Mouse (Mus musculus): ENCODE measurements around the gene Flrt1. TPM values are rescaled to one million over a fixed set of nuclear protein-coding genes. Genes with fewer than 3 reads are reported as not detected.

Gene Flrt1
- polyA plus RNA-seq, 1 experiment from 2014 or later, result 5.4 TPM

DNA sequence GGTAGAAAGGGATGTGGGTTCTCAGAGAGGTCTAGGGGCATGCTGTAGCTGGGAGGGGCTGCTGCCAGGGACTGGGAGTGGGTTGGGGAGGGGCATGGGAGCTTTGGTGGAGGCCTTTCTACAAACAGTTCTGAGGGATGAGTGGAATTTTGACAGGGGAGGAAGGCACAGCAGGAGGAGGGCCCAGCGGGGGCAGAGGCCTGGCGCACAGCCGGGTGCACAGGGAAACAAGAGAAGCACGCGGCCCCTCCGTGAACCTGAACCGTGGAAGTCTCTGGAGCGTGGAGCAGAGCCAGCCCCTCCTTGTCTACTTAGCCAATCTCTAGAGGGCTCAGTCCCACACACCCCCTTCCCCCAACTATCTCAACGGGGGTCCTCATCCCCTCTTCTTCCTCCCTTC is 30.0 kb upstream of the Flrt1 start:
- ATAC-seq (ENCODE audit: low FRiP score, low TSS enrichment), result peak; percentile 89
- no peak overlapping the region for H3K4me3 ChIP-seq (ENCODE audit: low read length)
- 0 out of 2 replicates have a peak overlapping the region, but pooled peaks have one; percentile 50 for H3K9ac ChIP-seq (replicated peaks; ENCODE audit: low read length)
- no peaks in the 10 kb centered on the region for H3K9me3 ChIP-seq (ENCODE audit: low read length)
- peaks cover 77% of the 10 kb centered on the region for H3K4me1 ChIP-seq (ENCODE audit: insufficient read depth, low read length)
- no peaks in the 10 kb centered on the region for H3K36me3 ChIP-seq (ENCODE audit: insufficient read depth, low read length)
- H3K4me2 ChIP-seq (replicated peaks; ENCODE audit: low read depth, low read length), result peak overlapping the region; percentile 32; the same call in 1 of the 2 replicates
- H3K27me3 ChIP-seq (ENCODE audit: insufficient read depth, low read length), result peaks cover 21% of the 10 kb centered on the region
- WGBS, result 1% methylated on average over 9 of the region's 9 CpGs
- H3K27ac ChIP-seq (ENCODE audit: low read length), result peak overlapping the region; percentile 94

DNA sequence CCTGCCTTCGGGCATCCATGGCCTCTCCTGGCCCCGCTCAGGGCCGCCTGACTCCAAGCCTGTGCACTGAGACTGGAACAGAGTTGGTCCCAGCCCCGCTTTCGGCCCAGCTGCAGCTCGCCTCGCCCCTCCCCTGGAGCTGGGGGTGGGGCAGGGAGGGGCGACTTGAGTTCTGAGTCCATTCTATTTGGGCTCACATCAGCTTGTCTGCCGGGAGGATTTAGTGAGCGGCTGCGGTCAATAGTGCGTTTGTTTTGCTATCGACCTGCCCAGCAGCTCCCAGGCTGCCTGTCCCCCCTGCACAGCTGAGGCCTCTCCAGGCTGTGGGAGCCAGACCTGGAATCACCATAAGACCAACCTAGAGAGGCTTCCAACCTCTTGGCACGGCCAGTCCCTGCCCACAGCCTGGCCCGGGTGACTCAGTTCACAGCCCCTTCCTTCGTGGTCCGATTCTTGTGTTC is 29.1 kb upstream of the Flrt1 start:
- no peak overlapping the region for H3K4me3 ChIP-seq (ENCODE audit: low read length)
- 7% methylated on average over 17 of the region's 17 CpGs for WGBS
- H3K9me3 ChIP-seq (ENCODE audit: low read length), result no peaks in the 10 kb centered on the region
- H3K27ac ChIP-seq (ENCODE audit: low read length), result peak overlapping the region; percentile 94
- no peaks in the 10 kb centered on the region for H3K36me3 ChIP-seq (ENCODE audit: insufficient read depth, low read length)
- no peak for ATAC-seq (ENCODE audit: low FRiP score, low TSS enrichment)
- peak overlapping the region; percentile 16 for H3K4me2 ChIP-seq (replicated peaks; ENCODE audit: low read depth, low read length)
- peaks cover 70% of the 10 kb centered on the region for H3K4me1 ChIP-seq (ENCODE audit: insufficient read depth, low read length)
- peaks cover 16% of the 10 kb centered on the region for H3K27me3 ChIP-seq (ENCODE audit: insufficient read depth, low read length)
- H3K9ac ChIP-seq (replicated peaks; ENCODE audit: low read length), result peak overlapping the region; percentile 37; the same call in 1 of the 2 replicates

DNA sequence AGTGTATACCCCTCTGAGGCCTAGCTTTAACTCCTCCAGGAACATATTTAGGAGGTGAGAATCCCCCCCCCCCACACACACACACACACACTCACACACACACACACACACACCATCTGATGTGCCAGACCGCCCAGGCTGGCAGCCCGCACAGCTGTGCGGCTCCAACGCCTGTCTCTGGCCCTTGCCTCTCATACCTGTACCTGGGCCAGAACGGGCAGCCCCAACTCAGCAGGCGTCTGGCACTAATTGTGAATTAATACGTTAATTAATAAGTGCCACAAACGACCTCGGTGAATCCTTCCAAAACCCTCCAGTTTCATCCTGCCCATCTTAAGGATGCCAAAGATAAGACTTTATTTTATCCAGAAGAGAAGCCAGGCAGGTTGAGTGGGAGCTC is 27.9 kb upstream of the Flrt1 start:
- no peak overlapping the region for H3K9ac ChIP-seq (replicated peaks; ENCODE audit: low read length)
- H3K36me3 ChIP-seq (ENCODE audit: insufficient read depth, low read length), result no peaks in the 10 kb centered on the region
- no peak overlapping the region for H3K4me2 ChIP-seq (replicated peaks; ENCODE audit: low read depth, low read length)
- H3K9me3 ChIP-seq (ENCODE audit: low read length), result no peaks in the 10 kb centered on the region
- WGBS, result 84% methylated on average over 9 of the region's 9 CpGs
- no peak overlapping the region for H3K4me3 ChIP-seq (ENCODE audit: low read length)
- peak overlapping the region; percentile 94; the same call in 1 of the 2 replicates for H3K27ac ChIP-seq (ENCODE audit: low read length)
- H3K27me3 ChIP-seq (ENCODE audit: insufficient read depth, low read length), result peaks cover 21% of the 10 kb centered on the region
- ATAC-seq (ENCODE audit: low FRiP score, low TSS enrichment), result no peak
- H3K4me1 ChIP-seq (ENCODE audit: insufficient read depth, low read length), result peaks cover 70% of the 10 kb centered on the region

DNA sequence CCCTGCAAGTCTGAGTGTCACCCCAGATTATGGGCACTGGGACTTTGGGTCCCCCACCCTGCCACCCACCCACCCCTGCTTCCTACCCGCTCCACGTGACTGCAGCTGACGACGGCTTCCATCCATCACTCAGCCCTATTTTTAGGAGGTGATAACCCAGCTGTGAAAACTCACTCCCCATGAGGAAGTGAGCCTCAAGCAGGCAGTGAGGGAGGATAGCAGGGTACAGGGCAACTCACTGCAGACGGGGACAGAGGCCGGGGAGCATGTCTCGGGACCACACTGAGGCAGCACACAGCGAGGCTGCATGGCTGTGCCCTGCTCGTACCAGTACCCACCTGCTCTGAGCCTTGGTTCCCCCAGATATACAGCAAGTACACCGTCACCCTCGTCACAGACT is 24.8 kb upstream of the Flrt1 start:
- Histone ChIP-seq H3K9me3 (ENCODE audit: low read length) (no peaks in the 10 kb centered on the region), H3K4me3 (ENCODE audit: low read length) (no peak overlapping the region), H3K27me3 (ENCODE audit: insufficient read depth, low read length) (peaks cover 21% of the 10 kb centered on the region), H3K9ac (replicated peaks; ENCODE audit: low read length) (no peak overlapping the region), H3K4me1 (ENCODE audit: insufficient read depth, low read length) (peaks cover 39% of the 10 kb centered on the region), H3K4me2 (replicated peaks; ENCODE audit: low read depth, low read length) (no peak overlapping the region), H3K36me3 (ENCODE audit: insufficient read depth, low read length) (no peaks in the 10 kb centered on the region), H3K27ac (ENCODE audit: low read length) (no peak overlapping the region)
- no peak for ATAC-seq (ENCODE audit: low FRiP score, low TSS enrichment)
- 34% methylated on average over 11 of the region's 11 CpGs for WGBS

- no peak overlapping the region for H3K4me3 ChIP-seq (ENCODE audit: low read length)
- ATAC-seq (ENCODE audit: low FRiP score, low TSS enrichment), result no peak
- 56% methylated on average over 19 of the region's 19 CpGs for WGBS
These were observed 23.3 kb upstream of the Flrt1 start for GRCm38 (mm10) chr19:7128551-7129475.

DNA sequence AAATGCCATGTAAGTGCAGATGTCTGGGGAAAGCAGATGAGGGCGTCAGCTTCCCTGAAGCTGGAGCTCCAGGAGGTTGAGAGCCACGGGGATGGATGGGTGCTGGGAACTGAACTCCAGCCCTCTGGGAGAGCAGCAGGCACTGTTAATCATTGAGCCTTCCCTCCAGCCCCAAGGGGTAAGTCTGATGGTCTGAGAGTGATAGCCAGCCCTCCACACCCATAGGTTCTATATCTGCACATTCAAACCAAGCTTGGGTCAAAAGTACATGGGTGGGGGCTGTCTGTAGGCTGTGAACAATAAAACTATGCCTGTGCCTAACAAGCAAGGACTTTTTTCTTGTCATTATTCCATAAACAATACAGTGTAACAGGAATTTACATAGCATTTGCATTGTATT is 21.4 kb upstream of the Flrt1 start:
- 65% methylated on average over 2 of the region's 2 CpGs for WGBS
- ATAC-seq (ENCODE audit: low FRiP score, low TSS enrichment), result no peak
- Histone ChIP-seq H3K9me3 (ENCODE audit: low read length) (no peaks in the 10 kb centered on the region), H3K4me3 (ENCODE audit: low read length) (no peak overlapping the region), H3K4me1 (ENCODE audit: insufficient read depth, low read length) (peaks cover 26% of the 10 kb centered on the region), H3K4me2 (replicated peaks; ENCODE audit: low read depth, low read length) (no peak overlapping the region), H3K9ac (replicated peaks; ENCODE audit: low read length) (no peak overlapping the region), H3K27me3 (ENCODE audit: insufficient read depth, low read length) (peaks cover 20% of the 10 kb centered on the region), H3K27ac (ENCODE audit: low read length) (no peak overlapping the region), H3K36me3 (ENCODE audit: insufficient read depth, low read length) (no peaks in the 10 kb centered on the region)

More at GRCm38 (mm10) chr19:7128551-7129475, 23.3 kb upstream of the Flrt1 start:
- Histone ChIP-seq H3K9me3 (ENCODE audit: low read length) (no peaks in the 10 kb centered on the region), H3K9ac (replicated peaks; ENCODE audit: low read length) (0 out of 2 replicates have a peak overlapping the region, but pooled peaks have one; percentile 37), H3K36me3 (ENCODE audit: insufficient read depth, low read length) (no peaks in the 10 kb centered on the region), H3K27ac (ENCODE audit: low read length) (no peak overlapping the region), H3K27me3 (ENCODE audit: insufficient read depth, low read length) (peaks cover 25% of the 10 kb centered on the region), H3K4me1 (ENCODE audit: insufficient read depth, low read length) (peaks cover 23% of the 10 kb centered on the region), H3K4me2 (replicated peaks; ENCODE audit: low read depth, low read length) (no peak overlapping the region)

DNA sequence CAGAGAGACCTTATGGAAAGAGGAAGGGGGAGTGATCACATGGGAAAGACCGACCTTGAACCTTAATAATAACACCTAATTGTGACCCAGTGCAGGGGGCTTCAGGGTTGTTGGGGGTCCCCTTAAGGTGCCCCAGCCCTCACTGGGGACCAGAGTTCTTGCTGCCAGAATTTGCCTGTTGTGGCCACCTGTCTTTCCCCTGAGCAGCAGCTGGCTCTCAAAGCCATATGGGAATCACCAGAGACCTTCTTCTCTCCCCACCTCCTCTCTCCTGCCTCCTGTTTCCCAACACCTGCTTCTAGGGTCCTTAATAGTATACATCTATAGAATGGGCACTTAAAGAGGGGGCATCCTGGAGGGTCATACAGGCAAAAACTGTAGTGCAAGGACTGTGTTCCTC is 20.7 kb upstream of the Flrt1 start:
- Histone ChIP-seq H3K27me3 (ENCODE audit: insufficient read depth, low read length) (peaks cover 20% of the 10 kb centered on the region), H3K27ac (ENCODE audit: low read length) (no peak overlapping the region), H3K9me3 (ENCODE audit: low read length) (no peaks in the 10 kb centered on the region), H3K4me3 (ENCODE audit: low read length) (no peak overlapping the region), H3K4me2 (replicated peaks; ENCODE audit: low read depth, low read length) (no peak overlapping the region), H3K4me1 (ENCODE audit: insufficient read depth, low read length) (peaks cover 33% of the 10 kb centered on the region), H3K36me3 (ENCODE audit: insufficient read depth, low read length) (no peaks in the 10 kb centered on the region), H3K9ac (replicated peaks; ENCODE audit: low read length) (no peak overlapping the region)
- WGBS, result 47% methylated on average over 1 of the region's 1 CpGs
- no peak for ATAC-seq (ENCODE audit: low FRiP score, low TSS enrichment)

- Histone ChIP-seq H3K4me3 (ENCODE audit: low read length) (no peak overlapping the region), H3K27me3 (ENCODE audit: insufficient read depth, low read length) (peaks cover 20% of the 10 kb centered on the region), H3K9me3 (ENCODE audit: low read length) (no peaks in the 10 kb centered on the region), H3K4me2 (replicated peaks; ENCODE audit: low read depth, low read length) (no peak overlapping the region), H3K4me1 (ENCODE audit: insufficient read depth, low read length) (peaks cover 33% of the 10 kb centered on the region), H3K27ac (ENCODE audit: low read length) (no peak overlapping the region), H3K9ac (replicated peaks; ENCODE audit: low read length) (no peak overlapping the region), H3K36me3 (ENCODE audit: insufficient read depth, low read length) (no peaks in the 10 kb centered on the region)
- no peak for ATAC-seq (ENCODE audit: low FRiP score, low TSS enrichment)
- 81% methylated on average over 4 of the region's 4 CpGs for WGBS
These were observed 20.1 kb upstream of the Flrt1 start for GRCm38 (mm10) chr19:7125526-7126156.

GRCm38 (mm10) chr19:7122698-7123306 is 17.3 kb upstream of the Flrt1 start:
- Histone ChIP-seq H3K4me1 (ENCODE audit: insufficient read depth, low read length) (peaks cover 40% of the 10 kb centered on the region), H3K4me2 (replicated peaks; ENCODE audit: low read depth, low read length) (no peak overlapping the region), H3K9ac (replicated peaks; ENCODE audit: low read length) (no peak overlapping the region), H3K36me3 (ENCODE audit: insufficient read depth, low read length) (no peaks in the 10 kb centered on the region), H3K27ac (ENCODE audit: low read length) (0 out of 2 replicates have a peak overlapping the region, but pooled peaks have one; percentile 33), H3K27me3 (ENCODE audit: insufficient read depth, low read length) (peaks cover 35% of the 10 kb centered on the region), H3K4me3 (ENCODE audit: low read length) (no peak overlapping the region), H3K9me3 (ENCODE audit: low read length) (no peaks in the 10 kb centered on the region)
- 37% methylated on average over 10 of the region's 10 CpGs for WGBS
- ATAC-seq (ENCODE audit: low FRiP score, low TSS enrichment), result no peak
